Comparison of ENCODE assay signal across 8 mouse cellular contexts in the genomic region with DNA sequence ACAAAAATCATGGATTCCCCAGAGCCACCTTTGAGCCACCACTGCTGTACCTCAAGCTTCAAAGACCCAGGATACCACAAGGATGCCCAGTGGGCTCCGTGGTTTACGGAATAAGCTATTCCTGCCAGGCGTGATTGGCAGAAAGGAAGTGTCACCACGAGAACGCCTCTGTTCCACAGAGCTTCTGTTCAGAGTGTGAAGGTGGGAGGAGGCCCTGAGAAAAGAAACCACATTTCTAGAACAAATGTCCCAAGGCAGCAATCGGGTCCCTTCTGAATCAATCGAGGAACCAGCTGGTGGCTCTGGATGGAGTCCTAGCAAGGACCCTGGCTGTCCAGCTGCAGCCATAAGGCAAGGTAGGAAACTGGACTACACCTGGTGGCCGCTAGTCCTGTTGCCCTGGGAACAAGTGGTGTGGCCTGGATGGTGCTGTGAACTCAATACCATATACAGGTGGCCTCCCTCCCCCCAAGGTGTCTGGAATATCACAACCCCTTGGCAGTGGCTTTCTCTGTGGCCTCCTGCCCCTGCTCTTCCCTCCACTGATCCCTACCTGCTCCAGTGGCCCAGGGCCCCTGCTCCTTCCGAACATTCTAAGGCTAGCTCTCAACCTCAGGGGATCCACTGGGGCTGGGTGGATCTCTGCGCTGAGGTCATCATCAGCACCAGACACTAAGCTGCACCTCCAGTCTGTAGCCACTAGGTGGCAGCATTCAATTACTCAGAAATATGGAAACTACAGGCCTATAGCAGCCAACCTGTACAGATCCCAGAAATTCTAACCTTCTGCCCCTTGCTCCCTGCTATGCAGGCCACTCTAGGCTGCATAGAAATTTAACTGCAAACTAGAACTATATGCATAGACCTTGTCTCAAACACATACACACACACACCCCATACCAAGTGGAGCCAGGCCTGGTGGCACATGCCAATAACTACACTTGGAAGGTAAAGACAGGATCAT.
DNase-seq lines count a peak whose midpoint lies in the region; ATAC-seq and TF ChIP-seq lines count a peak whose summit lies in the region.

No protein-coding gene starts in this region.

- no peak overlapping the region for H3K4me2 ChIP-seq in intestine, embryonic 14.5 days (ENCODE audit: low read length)

- no peak overlapping the region for H3K4me3 ChIP-seq in cortical plate, adult 2 months (ENCODE audit: insufficient read depth, low read length)
- no peak overlapping the region for H3K4me3 ChIP-seq in intestine, embryonic 14.5 days (ENCODE audit: low read depth, low read length)
- H3K4me3 ChIP-seq in small intestine, adult 2 months (ENCODE audit: low read depth, low read length), result no peak overlapping the region

- 0 out of 2 replicates have a peak, but pooled peaks have one; percentile 7 for TF ChIP-seq POLR2A in cortical plate, adult 2 months (IDR thresholded peaks at IDR 0.05; ENCODE audit: extremely low read depth, insufficient read depth, low read length)
- no peak for TF ChIP-seq POLR2A in small intestine, adult 2 months (IDR thresholded peaks at IDR 0.05; ENCODE audit: low read depth, low read length)

- H3K27ac ChIP-seq in cortical plate, adult 2 months (ENCODE audit: insufficient read depth, low read length), result peak overlapping the region; percentile 71
- no peak overlapping the region for H3K27ac ChIP-seq in intestine, embryonic 14.5 days (ENCODE audit: low read depth)
- H3K27ac ChIP-seq in small intestine, adult 2 months (ENCODE audit: insufficient read depth, low read depth, low read length), result no peak overlapping the region

- peaks cover 89% of the 10 kb centered on the region for H3K36me3 ChIP-seq in intestine, embryonic 14.5 days (ENCODE audit: control insufficient read depth, insufficient read depth, low read length)
- H3K36me3 ChIP-seq in small intestine, adult 2 months (ENCODE audit: control insufficient read depth, insufficient read depth, low read length), result peaks cover 50% of the 10 kb centered on the region

- intact Hi-C loops in left cerebral cortex, postnatal 14 days (cut with DNase I), result loop anchor here (2.0 kb wide), 1 partner anchor 96 kb away; no protein-coding TSS in a partner anchor

- H3K9ac ChIP-seq in intestine, embryonic 14.5 days (ENCODE audit: low read length), result no peak overlapping the region

- peak; percentile 83 for TF ChIP-seq CTCF in cortical plate, adult 2 months (IDR thresholded peaks at IDR 0.05; ENCODE audit: extremely low read depth, insufficient read depth, low read length)
- peak; percentile 68; the same call in 1 of the 2 replicates for TF ChIP-seq CTCF in small intestine, adult 2 months (IDR thresholded peaks at IDR 0.05; ENCODE audit: extremely low read depth, insufficient read length, insufficient replicate concordance, low read depth, low read length)

- H3K27me3 ChIP-seq in intestine, embryonic 14.5 days (replicated peaks; ENCODE audit: control insufficient read depth, insufficient read depth, low read length), result no peaks in the 10 kb centered on the region
- H3K27me3 ChIP-seq in small intestine, adult 2 months (ENCODE audit: control insufficient read depth, insufficient read depth, low read length), result no peaks in the 10 kb centered on the region

- peak; percentile 64 for ATAC-seq in intestine, embryonic 14.5 days (replicated peaks; ENCODE audit: low FRiP score, low TSS enrichment, low read depth)
- ATAC-seq in megakaryocyte-erythroid progenitor cell, adult 5-6 weeks (replicated peaks; ENCODE audit: low FRiP score, low TSS enrichment, poor library complexity, severe bottlenecking), result peak; percentile 61

- WGBS in intestine, embryonic 14.5 days, result 81% methylated on average over 10 of the region's 10 CpGs
- WGBS in small intestine, adult 2 months, result 73% methylated on average over 10 of the region's 10 CpGs

- peaks cover 20% of the 10 kb centered on the region for H3K4me1 ChIP-seq in cortical plate, adult 2 months (ENCODE audit: control insufficient read depth, insufficient read depth, low read length)
- no peaks in the 10 kb centered on the region for H3K4me1 ChIP-seq in intestine, embryonic 14.5 days (replicated peaks; ENCODE audit: control insufficient read depth, insufficient read depth, low read length)
- H3K4me1 ChIP-seq in small intestine, adult 2 months (ENCODE audit: control insufficient read depth, insufficient read depth, insufficient read length, low read length), result no peaks in the 10 kb centered on the region

- no peaks in the 10 kb centered on the region for H3K9me3 ChIP-seq in intestine, embryonic 14.5 days (ENCODE audit: control insufficient read depth, low read length)

- DNase-seq in urinary bladder, postnatal 25 days (ENCODE audit: low spot score), result peak; percentile 52
- DNase-seq in urinary bladder, adult 2 months (ENCODE audit: low spot score), result no peak
- DNase-seq in gastrocnemius, postnatal 10 days, result peak; percentile 55
- DNase-seq in intestine, embryonic 14.5 days (ENCODE audit: low spot score), result peak; percentile 79
- DNase-seq in left cerebral cortex, postnatal 14 days (ENCODE audit: low spot score in 2 of 2), result peak; percentile 82 to 92
